Mouse (Mus musculus) left cerebral cortex, adult 18-20 months (tissue): ENCODE data around the gene Slc32a1. TPM values are rescaled to one million over a fixed set of nuclear protein-coding genes. Genes with fewer than 3 reads are reported as not detected.
A peak's percentile ranks its signal among the peaks of the same experiment; 100 is the strongest.

Source experiments
- DNase-seq, 2 experiments: peaks; one replicate each; pipeline ENCODE4 v3.0.0; 2021 to 2022; ENCODE audit warnings: low spot score in 2 of 2, mixed read lengths in 1 of 2
- total RNA-seq, 2 experiments: library from RNA; stranded (reverse); gene quantifications; 2 replicates each; pipeline ENCODE4 v1.2.3; 2021

Gene Slc32a1
- total RNA-seq, 2 experiments from 2014 or later: 99.3 to 102 TPM

GRCm38 (mm10) chr2:158611726-158612670 is 1.4 kb downstream of the Slc32a1 start:
- DNase-seq: no peak

GRCm38 (mm10) chr2:158612671-158613250 is 2.2 kb downstream of the Slc32a1 start:
- no peak for DNase-seq

GRCm38 (mm10) chr2:158613541-158614417 is 3.2 kb downstream of the Slc32a1 start:
- DNase-seq: peak; percentile 52 to 61

- DNase-seq: no peak
Measured at GRCm38 (mm10) chr2:158614418-158614955, 3.9 kb downstream of the Slc32a1 start.

- no peak for DNase-seq
Measured at GRCm38 (mm10) chr2:158615161-158615680, 4.7 kb downstream of the Slc32a1 start.

- DNase-seq: no peak
Measured at GRCm38 (mm10) chr2:158615702-158616101, 5.1 kb downstream of the Slc32a1 start.

- no peak for DNase-seq
Measured at GRCm38 (mm10) chr2:158616296-158616695, 5.7 kb downstream of the Slc32a1 start.

- no peak for DNase-seq
Measured at GRCm38 (mm10) chr2:158616790-158617189, 6.2 kb downstream of the Slc32a1 start.

- peak; percentile 86 to 90 for DNase-seq
Measured at GRCm38 (mm10) chr2:158624718-158625222, 14.2 kb downstream of the Slc32a1 start, which contains the start of gene Actr5. Gene Actr5, plus strand, starts transcription at chr2:158624888.

GRCm38 (mm10) chr2:158625231-158625630 is 14.7 kb downstream of the Slc32a1 start:
- no peak for DNase-seq

GRCm38 (mm10) chr2:158625697-158626096 is 15.1 kb downstream of the Slc32a1 start:
- no peak for DNase-seq

GRCm38 (mm10) chr2:158628858-158629257 is 18.3 kb downstream of the Slc32a1 start:
- DNase-seq: no peak

GRCm38 (mm10) chr2:158629414-158629813 is 18.8 kb downstream of the Slc32a1 start:
- no peak for DNase-seq

GRCm38 (mm10) chr2:158631873-158632272 is 21.3 kb downstream of the Slc32a1 start:
- no peak for DNase-seq

- DNase-seq: peak; percentile 74 to 83
Measured at GRCm38 (mm10) chr2:158641869-158642268, 31.3 kb downstream of the Slc32a1 start.

- DNase-seq: peak in 1 of 2 experiments; percentile 31
Measured at GRCm38 (mm10) chr2:158642587-158642986, 32.0 kb downstream of the Slc32a1 start.

- DNase-seq: peak; percentile 39 to 53
Measured at GRCm38 (mm10) chr2:158643791-158644190, 33.2 kb downstream of the Slc32a1 start.

- DNase-seq: no peak
Measured at GRCm38 (mm10) chr2:158651159-158651908, 40.8 kb downstream of the Slc32a1 start.

GRCm38 (mm10) chr2:158652985-158653384 is 42.4 kb downstream of the Slc32a1 start:
- DNase-seq: peak; percentile 88 to 90

GRCm38 (mm10) chr2:158654717-158655116 is 44.1 kb downstream of the Slc32a1 start:
- peak in 1 of 2 experiments; percentile 40 for DNase-seq
